Mouse (Mus musculus) limb, embryonic 14.5 days (tissue): ENCODE measurements around the gene Rap1gds1. TPM values are rescaled to one million over a fixed set of nuclear protein-coding genes. Genes with fewer than 3 reads are reported as not detected.

ENCODE experiments used
- ATAC-seq: fragments of 200-750 bp; cut with Nextera tagmentation; 2 replicates; pipeline ENCODE4 v1.8.0; 2017; ENCODE audit warnings: low read depth, moderate number of reproducible peaks, moderate TSS enrichment; ENCODE audit not compliant: low FRiP score
- DNase-seq: peaks from one replicate; pipeline ENCODE4 v3.0.0-alpha.2; 2015; ENCODE audit warnings: low spot score
- H3K27ac ChIP-seq: fragments of 300-500 bp; sonication (generic); replicated peaks from 2 replicates; pipeline ENCODE4 v1.5.1; 2014; ENCODE audit warnings: low read depth, mild to moderate bottlenecking, low read length, moderate library complexity, mixed read lengths
- H3K27me3 ChIP-seq: fragments of 300-500 bp; sonication (generic); 2 replicates; pipeline ENCODE4 v1.6.1; 2014; ENCODE audit warnings: low read length, mixed read lengths; ENCODE audit not compliant: control insufficient read depth, insufficient read depth
- H3K36me3 ChIP-seq: fragments of 300-500 bp; sonication (generic); 2 replicates; pipeline ENCODE4 v1.6.1; 2014; ENCODE audit warnings: mild to moderate bottlenecking, low read length, moderate library complexity, mixed read lengths; ENCODE audit not compliant: control insufficient read depth, insufficient read depth
- H3K4me1 ChIP-seq: fragments of 300-500 bp; sonication (generic); 2 replicates; pipeline ENCODE4 v1.6.1; 2014; ENCODE audit warnings: antibody characterized with exemption, low read length, mixed read lengths; ENCODE audit not compliant: control insufficient read depth, insufficient read depth
- H3K4me2 ChIP-seq: fragments of 300-500 bp; sonication (generic); replicated peaks from 2 replicates; pipeline ENCODE4 v1.6.1; 2014; ENCODE audit warnings: low read depth, mild to moderate bottlenecking, low read length, moderate library complexity; ENCODE audit not compliant: severe bottlenecking
- H3K4me3 ChIP-seq: fragments of 300-500 bp; sonication (generic); replicated peaks from 2 replicates; pipeline ENCODE4 v1.5.1; 2014; ENCODE audit warnings: low read length
- H3K9ac ChIP-seq: fragments of 300-500 bp; sonication (generic); 2 replicates; pipeline ENCODE4 v1.6.1; 2014; ENCODE audit warnings: mild to moderate bottlenecking, low read depth, low read length, moderate library complexity; ENCODE audit not compliant: severe bottlenecking
- H3K9me3 ChIP-seq: fragments of 300-500 bp; sonication (generic); 2 replicates; pipeline ENCODE4 v1.6.1; 2016; ENCODE audit warnings: low read length; ENCODE audit not compliant: control insufficient read depth
- POLR2A ChIP-seq: fragments of 200-500 bp; IDR thresholded peaks from 2 replicates; pipeline ENCODE4 v1.8.0; 2012; ENCODE audit warnings: inconsistent platforms, mild to moderate bottlenecking, moderate library complexity, borderline replicate concordance; ENCODE audit not compliant: insufficient read depth, insufficient read length; ENCODE audit errors: extremely low read depth
- WGBS: fragments of 180-500 bp; shearing (Covaris S2); extraction: QIAGEN DNeasy Blood & Tissue Kit; methylation state at CpG from one replicate; pipeline ENCODE4 v1.1.7; 2014; 5-methylcytosine and 5-hydroxymethylcytosine counted together
- polyA plus RNA-seq, 2 experiments: library from polyadenylated mRNA; depleted of rRNA in 1 of 2; stranded (reverse) in 1 of 2; unstranded in 1 of 2; fragments of >200 nt; fragmentation: Nextera tagmentation in 1 of 2; extraction: Ambion mirVana in 1 of 2; gene quantifications; 2 replicates each; pipeline versions ENCODE4 v1.2.1 to v1.2.3; 2012 to 2014

Gene Rap1gds1
- polyA plus RNA-seq, 2 experiments: 32.2 to 48.7 TPM

DNA sequence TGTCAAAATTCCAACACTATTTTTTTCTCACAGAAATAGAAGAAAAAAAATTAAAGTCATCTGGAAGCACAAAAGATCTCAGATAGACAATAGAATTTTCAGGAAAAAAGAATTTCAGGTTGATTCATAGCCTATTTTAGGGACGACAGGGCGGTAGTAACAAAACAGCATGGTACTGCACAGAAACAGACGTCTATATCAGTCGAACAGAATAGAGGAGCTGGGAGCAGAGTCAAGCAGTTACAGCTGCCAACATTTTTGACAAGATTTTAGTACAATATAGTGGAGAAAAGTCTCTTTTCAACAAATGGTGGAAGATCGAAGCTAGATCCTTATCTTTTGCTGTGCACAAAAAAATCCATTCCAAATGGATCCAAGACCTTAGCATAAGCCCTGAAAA is 188.9 kb downstream of the Rap1gds1 start:
- no peak overlapping the region for H3K27ac ChIP-seq
- peaks cover 5% of the 10 kb centered on the region; the same call in 1 of the 2 replicates for H3K4me1 ChIP-seq
- DNase-seq (no peak), ATAC-seq (no peak)
- H3K9ac ChIP-seq: no peak overlapping the region
- H3K9me3 ChIP-seq: no peaks in the 10 kb centered on the region
- no peak overlapping the region for H3K4me3 ChIP-seq
- WGBS: 78% methylated on average over 5 of the region's 5 CpGs
- no peaks in the 10 kb centered on the region for H3K36me3 ChIP-seq
- H3K27me3 ChIP-seq: no peaks in the 10 kb centered on the region
- no peak for TF ChIP-seq POLR2A
- H3K4me2 ChIP-seq: no peak overlapping the region

GRCm38 (mm10) chr3:138881725-138882347 is 193.2 kb downstream of the Rap1gds1 start:
- DNase-seq (no peak), ATAC-seq (no peak)
- no peak for TF ChIP-seq POLR2A
- Histone ChIP-seq H3K27me3 (no peaks in the 10 kb centered on the region), H3K4me2 (no peak overlapping the region), H3K4me1 (no peaks in the 10 kb centered on the region), H3K9me3 (no peaks in the 10 kb centered on the region), H3K27ac (no peak overlapping the region), H3K9ac (no peak overlapping the region), H3K4me3 (no peak overlapping the region), H3K36me3 (no peaks in the 10 kb centered on the region)
- 85% methylated on average over 6 of the region's 6 CpGs for WGBS

- no peak overlapping the region for H3K27ac ChIP-seq
- no peaks in the 10 kb centered on the region for H3K27me3 ChIP-seq
- no peak overlapping the region for H3K4me2 ChIP-seq
- H3K4me3 ChIP-seq: no peak overlapping the region
- H3K36me3 ChIP-seq: no peaks in the 10 kb centered on the region
- TF ChIP-seq POLR2A: no peak
- ATAC-seq (no peak), DNase-seq (no peak)
- no peaks in the 10 kb centered on the region for H3K9me3 ChIP-seq
- H3K9ac ChIP-seq: no peak overlapping the region
- no peaks in the 10 kb centered on the region for H3K4me1 ChIP-seq
- WGBS: 90% methylated on average over 11 of the region's 11 CpGs
These were observed 193.8 kb downstream of the Rap1gds1 start for GRCm38 (mm10) chr3:138880999-138881724.

DNA sequence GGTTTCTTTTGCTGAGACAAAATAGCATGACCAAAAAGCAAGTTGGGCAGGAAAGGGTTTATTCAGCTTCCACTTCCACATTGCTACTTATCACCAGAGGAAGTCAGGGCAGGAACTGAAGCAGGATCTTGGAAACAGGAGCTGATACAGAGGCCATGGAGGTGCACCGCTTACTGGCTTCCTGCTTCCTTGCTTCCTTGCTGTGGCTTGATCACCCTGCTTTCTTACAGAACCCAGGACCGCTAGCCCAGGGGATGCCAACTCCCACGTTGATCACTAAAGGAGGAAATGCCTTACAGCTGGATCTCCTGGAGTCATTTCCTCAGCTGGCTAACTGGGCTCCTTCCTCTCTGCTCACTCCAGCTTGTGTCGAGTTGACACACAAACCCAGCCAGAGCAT is 197.3 kb downstream of the Rap1gds1 start:
- Histone ChIP-seq H3K27me3 (no peaks in the 10 kb centered on the region), H3K36me3 (no peaks in the 10 kb centered on the region; the same call in 1 of the 2 replicates), H3K27ac (no peak overlapping the region), H3K4me2 (no peak overlapping the region), H3K4me1 (no peaks in the 10 kb centered on the region), H3K9ac (no peak overlapping the region), H3K9me3 (no peaks in the 10 kb centered on the region), H3K4me3 (no peak overlapping the region)
- ATAC-seq (no peak), DNase-seq (no peak)
- WGBS: 60% methylated on average over 4 of the region's 4 CpGs
- TF ChIP-seq POLR2A: no peak

- Histone ChIP-seq H3K4me1 (no peaks in the 10 kb centered on the region), H3K4me2 (no peak overlapping the region), H3K27ac (no peak overlapping the region), H3K4me3 (no peak overlapping the region), H3K9ac (no peak overlapping the region), H3K27me3 (no peaks in the 10 kb centered on the region), H3K9me3 (no peaks in the 10 kb centered on the region), H3K36me3 (no peaks in the 10 kb centered on the region; the same call in 1 of the 2 replicates)
- no peak for DNase-seq
- no peak for TF ChIP-seq POLR2A
- 86% methylated on average over 14 of the region's 14 CpGs for WGBS
- no peak for ATAC-seq
These were observed 198.1 kb downstream of the Rap1gds1 start for GRCm38 (mm10) chr3:138876931-138877361.
